Mouse (Mus musculus) left cerebral cortex, adult 9 months (tissue): ENCODE results near the gene Ovol1.

Source experiments
- DNase-seq, 2 experiments: peaks; one replicate each; pipeline ENCODE4 v3.0.0; 2022; ENCODE audit warnings: low spot score in 2 of 2

Ovol1 gene

GRCm38 (mm10) chr19:5568470-5569140, 8.2 kb upstream of the Ovol1 start:
- peak; percentile 33 to 81 for DNase-seq

- peak; percentile 61 to 89 for DNase-seq
These were observed 7.4 kb upstream of the Ovol1 start, which contains the start of gene Ap5b1 for GRCm38 (mm10) chr19:5567534-5568469. Gene Ap5b1 (plus strand): TSS chr19:5568025.

GRCm38 (mm10) chr19:5567180-5567533, 6.7 kb upstream of the Ovol1 start:
- DNase-seq: no peak

GRCm38 (mm10) chr19:5566316-5566715, 5.9 kb upstream of the Ovol1 start:
- no peak for DNase-seq

GRCm38 (mm10) chr19:5562776-5563175, 2.3 kb upstream of the Ovol1 start:
- no peak for DNase-seq

GRCm38 (mm10) chr19:5561886-5562285, 1.4 kb upstream of the Ovol1 start:
- no peak for DNase-seq

- no peak for DNase-seq
These were observed 875 bp upstream of the Ovol1 start for GRCm38 (mm10) chr19:5561252-5561790.

- no peak for DNase-seq
These were observed 602 bp downstream of the Ovol1 start for GRCm38 (mm10) chr19:5559631-5560456.

GRCm38 (mm10) chr19:5559229-5559628, 1.2 kb downstream of the Ovol1 start:
- DNase-seq: no peak

- DNase-seq: no peak
These were observed 1.7 kb downstream of the Ovol1 start for GRCm38 (mm10) chr19:5558770-5559169.

- DNase-seq: no peak
These were observed 2.3 kb downstream of the Ovol1 start for GRCm38 (mm10) chr19:5558169-5558568.

- no peak for DNase-seq
These were observed 6.2 kb downstream of the Ovol1 start for GRCm38 (mm10) chr19:5554212-5554611.

GRCm38 (mm10) chr19:5553802-5554201, 6.6 kb downstream of the Ovol1 start:
- DNase-seq: no peak

GRCm38 (mm10) chr19:5547471-5548056, 12.9 kb downstream of the Ovol1 start:
- no peak for DNase-seq

- no peak for DNase-seq
These were observed 16.4 kb downstream of the Ovol1 start for GRCm38 (mm10) chr19:5544031-5544430.

- no peak for DNase-seq
These were observed 17.1 kb downstream of the Ovol1 start for GRCm38 (mm10) chr19:5543362-5543761.

- DNase-seq: no peak
These were observed 21.7 kb downstream of the Ovol1 start for GRCm38 (mm10) chr19:5538786-5539185.

- DNase-seq: no peak
These were observed 27.9 kb downstream of the Ovol1 start for GRCm38 (mm10) chr19:5532520-5532919.

GRCm38 (mm10) chr19:5530138-5530524, 30.3 kb downstream of the Ovol1 start:
- DNase-seq: no peak

GRCm38 (mm10) chr19:5529325-5530137, 30.9 kb downstream of the Ovol1 start:
- peak; percentile 40 to 94 for DNase-seq

- DNase-seq: no peak
These were observed 35.2 kb downstream of the Ovol1 start for GRCm38 (mm10) chr19:5525204-5525603.
